Mouse (Mus musculus) cerebellum, adult 9-11 months (tissue): ENCODE results near the gene Gpx2.
"Not testable (repeated sequence)": the region's sequence is repeated elsewhere in the genome, so short reads cannot be mapped to it uniquely, and the experiment has no call there.

Experiments used
- DNase-seq: peaks from one replicate; pipeline ENCODE4 v3.0.0; 2022

Gpx2 gene

DNA sequence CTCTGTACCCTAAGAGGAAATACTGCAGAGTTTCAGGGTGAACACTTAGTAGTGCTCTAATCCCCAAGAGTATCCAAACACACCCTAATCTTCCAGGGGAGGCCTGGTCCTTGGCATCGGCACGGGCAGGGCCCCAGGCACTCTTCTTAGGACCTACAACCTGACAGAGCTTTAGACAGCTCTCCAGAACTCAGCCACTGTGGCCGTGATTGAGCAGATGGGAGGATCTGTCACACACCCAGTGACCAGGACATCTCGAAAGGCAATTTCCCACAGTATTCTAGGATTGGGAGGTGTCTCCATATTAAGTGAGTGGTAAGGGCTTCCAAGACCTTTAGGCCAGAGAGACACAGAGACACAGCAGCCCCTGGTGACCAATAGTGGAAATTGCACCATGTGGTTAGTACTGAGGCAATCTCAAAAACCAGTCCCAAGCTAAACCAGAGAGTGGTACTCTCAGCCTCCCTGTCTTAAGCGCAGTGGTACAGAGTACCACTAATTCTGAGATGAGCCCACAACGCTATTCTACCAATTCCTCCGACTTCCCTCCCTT lies 8.4 kb upstream of the Gpx2 start:
- DNase-seq, result peak; percentile 82

- no peak for DNase-seq
These were observed 7.7 kb upstream of the Gpx2 start for GRCm38 (mm10) chr12:76803028-76803427.

GRCm38 (mm10) chr12:76798008-76798720 lies 2.8 kb upstream of the Gpx2 start:
- no peak for DNase-seq

DNA sequence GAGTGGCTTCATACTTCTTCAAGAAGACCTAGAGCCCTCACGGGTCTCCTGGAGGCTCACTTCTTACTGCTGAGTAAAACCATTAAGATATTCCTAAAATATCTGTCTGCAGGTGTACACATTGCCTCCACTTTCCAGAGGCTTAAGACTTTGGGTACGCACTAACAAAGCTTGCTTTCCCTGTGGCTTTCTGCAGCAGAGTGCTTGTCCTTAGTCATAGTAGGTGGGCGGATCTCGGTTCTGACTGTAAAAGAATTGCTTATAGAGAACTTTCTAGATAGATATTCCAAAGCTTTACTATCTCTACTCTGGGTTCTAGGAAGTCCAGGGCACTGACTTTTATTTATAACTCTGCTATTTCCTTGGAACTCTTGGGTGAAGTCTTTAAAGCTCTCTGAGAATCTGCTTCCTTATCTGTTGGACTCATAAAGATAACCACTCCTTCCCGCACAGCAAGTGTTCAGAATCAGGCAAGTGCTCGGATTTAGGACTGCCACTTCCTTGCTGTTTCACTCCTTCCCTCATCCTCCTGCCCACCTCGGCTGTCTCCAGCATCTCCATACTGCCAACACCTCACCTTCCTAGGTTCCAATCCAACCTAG lies 1.7 kb upstream of the Gpx2 start:
- DNase-seq, result no peak

- not testable (repeated sequence) for DNase-seq
These were observed 2.8 kb downstream of the Gpx2 start for GRCm38 (mm10) chr12:76792540-76792939.

DNA sequence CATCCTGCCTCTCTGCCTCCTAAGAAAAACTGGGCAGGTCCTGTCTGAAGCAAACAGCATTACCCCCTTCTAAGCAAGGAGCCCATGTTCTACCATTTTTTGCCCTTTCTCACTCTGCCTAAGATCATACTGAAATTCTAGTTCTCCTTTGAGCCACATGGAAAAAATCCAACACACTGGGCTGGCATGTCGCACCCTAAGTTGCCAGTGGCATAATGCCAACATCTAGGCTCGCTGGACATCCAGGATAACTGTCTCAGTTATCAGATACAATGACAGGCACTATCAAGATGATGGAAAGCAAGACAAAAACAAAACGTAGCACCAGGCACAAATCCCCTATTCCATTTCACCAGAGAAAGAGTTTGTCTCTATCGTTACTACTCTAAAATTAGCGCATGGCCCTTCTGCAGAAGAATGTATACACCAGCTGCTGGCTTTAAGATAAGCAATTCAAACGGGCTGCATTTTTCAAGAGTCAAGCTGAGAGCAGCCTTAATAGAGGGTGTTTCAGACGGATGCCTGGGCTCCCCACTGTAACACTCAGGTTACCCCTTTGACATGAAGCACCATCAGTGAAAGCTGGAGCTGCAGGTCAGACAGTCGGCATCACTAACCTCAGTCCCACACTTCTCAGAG lies 4.8 kb downstream of the Gpx2 start:
- DNase-seq, result no peak

GRCm38 (mm10) chr12:76784056-76784619 lies 11.2 kb downstream of the Gpx2 start:
- no peak for DNase-seq

DNA sequence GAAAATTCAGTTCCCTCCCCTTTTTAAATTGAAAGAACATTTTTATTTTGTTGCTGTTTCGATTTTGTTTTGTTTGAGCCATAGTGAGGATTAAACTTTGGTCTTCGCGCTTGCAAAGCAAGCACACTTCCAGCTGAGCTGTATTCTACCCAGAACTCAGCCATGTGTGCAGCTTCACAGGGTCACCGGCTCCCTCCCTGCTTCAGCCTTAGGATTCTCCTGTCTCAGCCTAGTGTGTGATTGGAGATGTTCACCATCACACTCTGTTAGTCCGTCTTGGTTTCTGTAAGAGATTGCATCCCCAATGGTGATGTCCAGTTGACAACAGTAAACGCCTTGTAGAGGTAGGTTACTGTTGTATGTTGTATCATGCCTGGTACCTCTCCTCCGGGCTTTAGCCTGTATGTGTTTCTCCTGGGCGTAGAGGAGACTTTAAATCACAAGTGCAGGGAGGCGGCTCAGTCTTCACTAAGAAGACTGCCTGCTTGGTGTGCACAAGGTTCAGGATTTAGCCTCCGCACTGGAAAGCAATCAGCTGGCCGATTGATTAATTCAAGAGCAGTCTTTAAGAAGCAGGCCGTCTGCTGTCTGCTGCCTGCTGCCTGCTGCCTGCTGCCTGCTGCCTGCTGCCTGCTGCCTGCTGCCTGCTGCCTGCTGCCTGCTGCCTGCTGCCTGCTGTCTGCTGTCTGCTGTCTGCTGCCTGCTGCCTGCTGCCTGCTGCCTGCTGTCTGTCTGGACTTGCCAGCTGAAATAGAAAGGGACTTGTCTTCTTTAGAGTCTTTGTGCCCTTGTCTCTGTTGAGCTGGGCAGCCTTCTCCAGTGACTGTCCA lies 14.5 kb downstream of the Gpx2 start:
- no peak for DNase-seq

DNA sequence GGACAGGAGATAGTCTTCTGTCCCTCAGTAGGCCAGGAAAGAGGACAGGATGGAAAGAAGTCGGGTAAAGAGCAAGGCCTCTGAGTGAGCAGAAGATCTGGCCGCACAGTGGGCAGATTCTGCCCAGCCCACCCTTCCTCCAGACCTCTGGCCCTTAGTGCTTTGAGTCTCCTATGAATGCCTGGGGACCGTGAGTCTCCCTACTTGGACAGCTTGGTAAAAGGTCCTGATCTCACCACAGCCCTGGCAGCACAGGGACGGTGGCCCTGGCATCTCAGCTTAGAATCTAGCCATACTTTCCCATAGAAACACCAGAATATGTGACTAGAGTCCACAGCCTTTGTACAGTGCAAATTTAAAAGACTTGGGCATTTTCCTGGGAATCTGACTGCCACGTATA lies 15.4 kb downstream of the Gpx2 start:
- DNase-seq, result no peak

DNA sequence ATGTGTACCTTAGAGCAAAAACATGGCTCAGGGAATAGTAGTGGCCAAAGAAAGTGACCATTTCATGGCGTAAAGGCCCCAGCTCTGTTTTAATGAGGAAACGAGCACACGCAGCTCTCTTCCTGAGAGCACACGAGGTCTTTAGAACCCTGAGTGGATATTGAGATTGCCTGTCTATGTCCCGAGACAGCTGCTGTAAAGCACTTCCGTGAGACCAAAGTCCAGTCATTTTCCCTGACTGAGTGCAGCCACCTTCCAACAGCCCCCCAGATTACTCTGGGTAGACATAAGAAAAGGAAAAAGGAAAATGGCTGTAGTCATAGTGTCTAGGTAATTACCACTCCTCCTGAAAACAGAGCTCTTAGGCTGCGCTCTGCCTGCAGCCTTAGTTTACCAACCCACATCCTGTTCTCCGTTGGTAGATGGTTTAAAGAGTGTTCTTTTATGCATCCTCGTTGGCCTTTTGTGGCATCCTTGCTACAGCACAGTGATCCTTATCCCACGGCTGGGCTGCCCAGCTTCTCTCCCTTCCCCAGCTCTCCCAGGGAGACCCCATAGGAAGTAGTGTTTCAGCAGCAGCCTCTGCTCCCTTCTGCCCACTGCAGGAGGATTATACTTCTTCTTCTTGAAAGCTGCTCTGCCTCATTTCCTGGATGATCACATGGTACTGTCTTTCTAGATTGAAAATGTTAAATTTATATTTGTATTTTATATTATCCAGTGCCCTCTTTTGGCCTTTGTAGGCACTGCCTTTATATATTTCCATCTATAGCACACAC lies 16.9 kb downstream of the Gpx2 start:
- no peak for DNase-seq

- DNase-seq, result no peak
These were observed 17.5 kb downstream of the Gpx2 start for GRCm38 (mm10) chr12:76777845-76778244.

GRCm38 (mm10) chr12:76776898-76777297 lies 18.5 kb downstream of the Gpx2 start:
- DNase-seq, result no peak

- DNase-seq, result no peak
These were observed 20.2 kb downstream of the Gpx2 start for GRCm38 (mm10) chr12:76775132-76775531.

DNA sequence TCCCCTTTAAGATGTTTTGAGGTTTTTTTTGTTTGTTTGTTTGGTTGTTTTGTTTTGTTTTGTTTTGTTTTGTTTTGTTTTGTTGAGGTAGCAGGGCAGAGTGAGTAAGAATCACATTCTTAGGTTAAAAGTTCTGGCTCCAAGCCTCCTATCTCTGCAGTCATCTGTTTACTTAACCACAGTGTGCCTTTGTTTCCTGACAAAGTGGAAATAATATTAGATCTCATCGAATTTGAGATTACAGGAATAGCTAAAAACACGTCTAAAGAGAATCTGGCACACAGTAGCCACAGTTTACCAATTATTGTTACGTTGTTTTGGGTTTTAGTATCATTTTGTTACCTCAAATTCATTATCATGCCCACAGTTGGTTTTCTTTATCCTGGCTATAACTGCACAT lies 20.7 kb downstream of the Gpx2 start:
- DNase-seq, result no peak

GRCm38 (mm10) chr12:76771540-76771939 lies 23.8 kb downstream of the Gpx2 start:
- no peak for DNase-seq

GRCm38 (mm10) chr12:76770841-76771500 lies 24.4 kb downstream of the Gpx2 start:
- no peak for DNase-seq

DNA sequence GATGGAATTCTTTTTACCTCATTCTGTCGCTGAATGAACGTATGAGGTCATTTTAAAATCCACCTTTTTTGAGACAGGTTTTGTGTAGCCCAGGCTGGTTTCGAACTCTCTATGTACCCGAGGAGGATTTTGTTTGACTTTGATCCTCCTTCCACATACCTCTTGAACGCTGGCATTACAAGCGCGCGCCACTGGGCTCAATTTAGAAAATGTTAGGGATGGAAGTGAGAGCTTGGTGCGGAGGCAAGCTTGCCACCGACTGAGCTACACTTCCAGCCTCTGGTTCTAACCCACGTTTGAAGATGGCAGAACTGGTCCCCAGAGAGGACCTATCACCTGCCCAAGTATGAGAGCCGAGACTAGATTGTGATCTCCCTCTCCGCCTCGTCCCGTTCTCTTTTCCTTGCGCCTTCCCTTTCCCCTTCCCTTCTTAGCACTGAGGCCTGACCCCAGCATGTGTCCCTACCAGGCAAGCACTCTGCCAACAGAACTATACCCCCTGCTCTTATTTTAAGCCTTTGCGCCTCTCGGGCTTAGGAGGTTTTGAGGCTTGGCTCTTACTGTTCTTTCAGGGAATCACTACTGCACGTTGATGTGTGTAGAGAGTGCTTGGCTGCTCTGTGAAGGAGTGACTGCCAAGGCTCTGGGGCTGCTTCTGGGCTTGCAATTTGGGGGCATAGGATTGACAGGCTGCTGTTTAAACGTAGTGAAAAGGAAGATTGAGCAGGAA lies 29.3 kb downstream of the Gpx2 start:
- peak; percentile 44 for DNase-seq

GRCm38 (mm10) chr12:76765354-76765851 lies 30.0 kb downstream of the Gpx2 start, which contains the start of the genes Churc1 and Fntb:
Churc1 (plus strand) TSS chr12:76765538.
Fntb (plus strand) TSS chr12:76765589.
- peak; percentile 85 for DNase-seq

GRCm38 (mm10) chr12:76752652-76753318 lies 42.6 kb downstream of the Gpx2 start:
- DNase-seq, result peak; percentile 69
